Mouse (Mus musculus) E14TG2a.4 (cell line): Measurements from ENCODE around the gene B4galt3.

Experiments used
- CTCF ChIP-seq: conservative IDR thresholded peaks from 2 replicates; pipeline ENCODE4 v1.5.1; 2014; ENCODE audit warnings: low read length
- NANOG ChIP-seq: IDR thresholded peaks from 2 replicates; pipeline ENCODE4 v1.6.1; 2014; ENCODE audit warnings: borderline replicate concordance, low read length, mixed read lengths
- POU5F1 ChIP-seq: IDR thresholded peaks from 2 replicates; pipeline ENCODE4 v1.6.1; 2014; ENCODE audit warnings: low read length, borderline replicate concordance

DNA sequence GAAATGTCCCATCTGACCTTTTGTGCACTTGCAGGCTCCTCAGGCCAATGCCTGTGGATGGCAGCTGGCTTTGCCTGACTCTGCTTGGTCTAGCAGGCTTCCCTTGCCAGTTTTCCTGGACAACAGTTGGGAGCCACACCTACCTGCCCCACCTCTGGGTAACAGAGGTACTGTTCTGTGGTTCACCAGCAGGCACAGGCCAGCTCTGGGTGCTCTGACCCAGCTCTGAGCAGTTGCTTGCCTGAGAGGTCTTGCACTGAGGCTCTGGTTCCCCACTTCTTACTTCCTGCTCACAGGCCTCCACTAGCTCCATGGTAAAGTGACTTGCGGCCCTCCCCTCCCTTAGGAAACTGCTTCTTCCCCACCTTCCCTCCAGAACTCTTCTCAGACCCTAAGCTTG is 51.9 kb downstream of the B4galt3 start:
- no peak for TF ChIP-seq CTCF
- no peak for TF ChIP-seq POU5F1
- TF ChIP-seq NANOG, result no peak
